Mouse (Mus musculus): ENCODE results near the gene Lsamp.

GRCm38 (mm10) chr16:40434280-40434679 is 450.1 kb downstream of the Lsamp start:
- TF ChIP-seq GATA1 (IDR thresholded peaks at IDR 0.05; ENCODE audit: borderline replicate concordance, low read length) = no peak
- no peak for TF ChIP-seq FLI1 (IDR thresholded peaks at IDR 0.05; ENCODE audit: low read length)
